Mouse (Mus musculus) forebrain, embryonic 11.5 days (tissue): ENCODE measurements at regions not wholly inside any gene's neighbourhood (a gene's known extent, or its start where the extent isn't known, plus 50 kb on each side); places are given as distances from the start of the nearest gene placed in this dataset.
A peak's percentile ranks its signal among the peaks of the same experiment; 100 is the strongest.

Experiments
- ATAC-seq: fragments of 200-750 bp; cut with Nextera tagmentation; replicated peaks from 2 replicates; pipeline ENCODE4 v1.8.0; 2017; ENCODE audit warnings: moderate TSS enrichment; ENCODE audit not compliant: low FRiP score
- DNase-seq: peaks from one replicate; pipeline ENCODE4 v3.0.0-alpha.2; 2017; ENCODE audit warnings: low spot score
- H3K27ac ChIP-seq: fragments of 300-500 bp; sonication (generic); 2 replicates; pipeline ENCODE4 v1.5.1; 2014; ENCODE audit warnings: low read depth, low read length
- H3K27me3 ChIP-seq: fragments of 300-500 bp; sonication (generic); 2 replicates; pipeline ENCODE4 v1.6.1; 2014; ENCODE audit warnings: mild to moderate bottlenecking, low read length, mixed read lengths; ENCODE audit not compliant: control insufficient read depth, insufficient read depth
- H3K36me3 ChIP-seq: fragments of 300-500 bp; sonication (generic); 2 replicates; pipeline ENCODE4 v1.6.1; 2014; ENCODE audit warnings: mild to moderate bottlenecking, low read length, moderate library complexity, mixed read lengths; ENCODE audit not compliant: control insufficient read depth, insufficient read depth
- H3K4me1 ChIP-seq: fragments of 300-500 bp; sonication (generic); replicated peaks from 2 replicates; pipeline ENCODE4 v1.6.1; 2014; ENCODE audit warnings: low read length, mixed read lengths; ENCODE audit not compliant: control insufficient read depth, insufficient read depth
- H3K4me2 ChIP-seq: fragments of 300-500 bp; sonication (generic); 2 replicates; pipeline ENCODE4 v1.6.1; 2014; ENCODE audit warnings: low read depth, mild to moderate bottlenecking, low read length, moderate library complexity, mixed read lengths; ENCODE audit not compliant: severe bottlenecking
- H3K4me3 ChIP-seq: fragments of 300-500 bp; sonication (generic); 2 replicates; pipeline ENCODE4 v1.5.1; 2014; ENCODE audit warnings: low read depth, low read length
- H3K9ac ChIP-seq: fragments of 300-500 bp; sonication (generic); 2 replicates; pipeline ENCODE4 v1.6.1; 2014; ENCODE audit warnings: low read length
- H3K9me3 ChIP-seq: fragments of 300-500 bp; sonication (generic); 2 replicates; pipeline ENCODE4 v1.6.1; 2016; ENCODE audit warnings: low read length, mixed read lengths; ENCODE audit not compliant: control insufficient read depth
- WGBS: fragments of 180-500 bp; shearing (Covaris S2); extraction: QIAGEN DNeasy Blood & Tissue Kit; methylation state at CpG from one replicate; pipeline ENCODE4 v1.1.7; 2014; 5-methylcytosine and 5-hydroxymethylcytosine counted together

- Histone ChIP-seq H3K4me1 (peaks cover 4% of the 10 kb centered on the region; the same call in 1 of the 2 replicates), H3K9ac (no peak overlapping the region), H3K9me3 (no peaks in the 10 kb centered on the region), H3K27me3 (0 out of 2 replicates have a peak, but pooled peaks cover 2% of the 10 kb centered on the region), H3K4me3 (no peak overlapping the region), H3K27ac (no peak overlapping the region), H3K4me2 (no peak overlapping the region), H3K36me3 (no peaks in the 10 kb centered on the region)
- DNase-seq (no peak), ATAC-seq (peak; percentile 74)
- WGBS: 21% methylated on average over 10 of the region's 10 CpGs
Measured at GRCm38 (mm10) chr2:124764186-124764910, 303.6 kb upstream of the Slc24a5 start.

GRCm38 (mm10) chr2:124769267-124769967 lies 298.5 kb upstream of the Slc24a5 start:
- 93% methylated on average over 6 of the region's 6 CpGs for WGBS
- Histone ChIP-seq H3K4me1 (no peaks in the 10 kb centered on the region), H3K9me3 (no peaks in the 10 kb centered on the region), H3K9ac (no peak overlapping the region), H3K4me2 (no peak overlapping the region), H3K36me3 (no peaks in the 10 kb centered on the region), H3K27ac (no peak overlapping the region), H3K4me3 (no peak overlapping the region), H3K27me3 (no peaks in the 10 kb centered on the region)
- ATAC-seq (no peak), DNase-seq (no peak)

- 82% methylated on average over 2 of the region's 2 CpGs for WGBS
- no peaks in the 10 kb centered on the region for H3K4me1 ChIP-seq
- no peaks in the 10 kb centered on the region for H3K9me3 ChIP-seq
- H3K4me2 ChIP-seq: no peak overlapping the region
- H3K4me3 ChIP-seq: no peak overlapping the region
- no peak overlapping the region for H3K27ac ChIP-seq
- ATAC-seq (no peak), DNase-seq (no peak)
- no peak overlapping the region for H3K9ac ChIP-seq
- no peaks in the 10 kb centered on the region for H3K27me3 ChIP-seq
- no peaks in the 10 kb centered on the region for H3K36me3 ChIP-seq
Measured at GRCm38 (mm10) chr2:124770028-124770427, 297.9 kb upstream of the Slc24a5 start.

- Histone ChIP-seq H3K9ac (no peak overlapping the region), H3K4me3 (no peak overlapping the region), H3K27me3 (no peaks in the 10 kb centered on the region), H3K4me2 (no peak overlapping the region), H3K27ac (no peak overlapping the region), H3K9me3 (no peaks in the 10 kb centered on the region), H3K36me3 (no peaks in the 10 kb centered on the region), H3K4me1 (no peaks in the 10 kb centered on the region)
- WGBS: 60% methylated on average over 11 of the region's 11 CpGs
- DNase-seq (no peak), ATAC-seq (no peak)
Measured at GRCm38 (mm10) chr2:124772055-124772708, 295.7 kb upstream of the Slc24a5 start.

- H3K27ac ChIP-seq: no peak overlapping the region
- ATAC-seq (no peak), DNase-seq (no peak)
- H3K9ac ChIP-seq: no peak overlapping the region
- no peaks in the 10 kb centered on the region for H3K4me1 ChIP-seq
- no peaks in the 10 kb centered on the region for H3K27me3 ChIP-seq
- 77% methylated on average over 3 of the region's 3 CpGs for WGBS
- H3K36me3 ChIP-seq: no peaks in the 10 kb centered on the region
- H3K4me2 ChIP-seq: no peak overlapping the region
- no peak overlapping the region for H3K4me3 ChIP-seq
- H3K9me3 ChIP-seq: no peaks in the 10 kb centered on the region
Measured at GRCm38 (mm10) chr2:124775737-124776136, 292.2 kb upstream of the Slc24a5 start.

- WGBS: 42% methylated on average over 7 of the region's 7 CpGs
- H3K27me3 ChIP-seq: no peaks in the 10 kb centered on the region
- no peak for ATAC-seq
- 0 out of 2 replicates have a peak, but pooled peaks cover 2% of the 10 kb centered on the region for H3K4me1 ChIP-seq
- H3K9ac ChIP-seq: no peak overlapping the region
- no peak overlapping the region for H3K4me3 ChIP-seq
- DNase-seq: no peak
- H3K4me2 ChIP-seq: no peak overlapping the region
- H3K27ac ChIP-seq: no peak overlapping the region
- H3K9me3 ChIP-seq: no peaks in the 10 kb centered on the region
- no peaks in the 10 kb centered on the region for H3K36me3 ChIP-seq
Measured at GRCm38 (mm10) chr2:124792633-124793036, 275.3 kb upstream of the Slc24a5 start.

- no peaks in the 10 kb centered on the region for H3K36me3 ChIP-seq
- 86% methylated on average over 8 of the region's 8 CpGs for WGBS
- ATAC-seq (no peak), DNase-seq (no peak)
- H3K4me1 ChIP-seq: no peaks in the 10 kb centered on the region
- no peak overlapping the region for H3K27ac ChIP-seq
- no peak overlapping the region for H3K9ac ChIP-seq
- no peak overlapping the region for H3K4me3 ChIP-seq
- no peak overlapping the region for H3K4me2 ChIP-seq
- no peaks in the 10 kb centered on the region for H3K9me3 ChIP-seq
- H3K27me3 ChIP-seq: no peaks in the 10 kb centered on the region
Measured at GRCm38 (mm10) chr2:124811709-124812108, 256.2 kb upstream of the Slc24a5 start.

- no peak for ATAC-seq
- H3K9me3 ChIP-seq: no peaks in the 10 kb centered on the region
Measured at GRCm38 (mm10) chr2:124816814-124817213, 251.1 kb upstream of the Slc24a5 start.

More at GRCm38 (mm10) chr2:124816814-124817213, 251.1 kb upstream of the Slc24a5 start:
- no peak overlapping the region for H3K4me2 ChIP-seq
- no peaks in the 10 kb centered on the region for H3K4me1 ChIP-seq
- WGBS: 95% methylated on average over 2 of the region's 2 CpGs
- no peak overlapping the region for H3K9ac ChIP-seq
- H3K27ac ChIP-seq: no peak overlapping the region
- no peaks in the 10 kb centered on the region for H3K27me3 ChIP-seq
- no peak overlapping the region for H3K4me3 ChIP-seq
- H3K36me3 ChIP-seq: no peaks in the 10 kb centered on the region
- DNase-seq: no peak
